Mouse (Mus musculus) bone marrow macrophage, adult 2 months (primary cell): ENCODE data around the gene Nat8f4. TPM values are rescaled to one million over a fixed set of nuclear protein-coding genes. Genes with fewer than 3 reads are reported as not detected.
"Not testable (repeated sequence)": the region's sequence is repeated elsewhere in the genome, so short reads cannot be mapped to it uniquely, and the experiment has no call there.

Experiments used
- H3K27ac ChIP-seq: 2 replicates; pipeline ENCODE4 v1.5.1; 2012; ENCODE audit warnings: low read depth, low read length; ENCODE audit not compliant: insufficient read depth
- H3K4me1 ChIP-seq: 2 replicates; pipeline ENCODE4 v1.6.1; 2012; ENCODE audit warnings: low read length; ENCODE audit not compliant: control insufficient read depth, insufficient read depth
- H3K4me3 ChIP-seq: 2 replicates; pipeline ENCODE4 v1.5.1; 2012; ENCODE audit warnings: mild to moderate bottlenecking, low read length, moderate library complexity; ENCODE audit not compliant: insufficient read depth
- CTCF ChIP-seq: IDR thresholded peaks from 2 replicates; pipeline ENCODE4 v1.5.1; 2012; ENCODE audit warnings: low read depth, mild to moderate bottlenecking, low read length, moderate library complexity
- POLR2A ChIP-seq: IDR thresholded peaks from 2 replicates; pipeline ENCODE4 v1.6.1; 2012; ENCODE audit warnings: mild to moderate bottlenecking, low read depth, low read length, borderline replicate concordance
- polyA plus RNA-seq: library from polyadenylated mRNA; stranded (reverse); fragments of >200 nt; gene quantifications from 2 replicates; pipeline ENCODE4 v1.2.4, GENCODE M21; 2012; ENCODE audit not compliant: missing spikeins, insufficient read depth, insufficient read length

Nat8f4 gene
- polyA plus RNA-seq, 1 experiment: 0.86 TPM

GRCm38 (mm10) chr6:85923643-85924042 lies 19.0 kb upstream of the Nat8f4 start:
- Histone ChIP-seq H3K27ac (no peak overlapping the region), H3K4me1 (no peaks in the 10 kb centered on the region), H3K4me3 (no peak overlapping the region)
- TF ChIP-seq CTCF: no peak
- TF ChIP-seq POLR2A: no peak

- no peak overlapping the region for H3K4me3 ChIP-seq
- no peak overlapping the region for H3K27ac ChIP-seq
- H3K4me1 ChIP-seq: peaks cover 5% of the 10 kb centered on the region
- TF ChIP-seq CTCF (no peak), POLR2A (no peak)
Observed at GRCm38 (mm10) chr6:85919401-85919800, 14.7 kb upstream of the Nat8f4 start.

GRCm38 (mm10) chr6:85918341-85918740 lies 13.7 kb upstream of the Nat8f4 start:
- H3K4me1 ChIP-seq, H3K27ac ChIP-seq, H3K4me3 ChIP-seq: not testable (repeated sequence)

GRCm38 (mm10) chr6:85916596-85916995 lies 11.9 kb upstream of the Nat8f4 start:
- peak overlapping the region; percentile 73 for H3K27ac ChIP-seq
- no peak for TF ChIP-seq POLR2A
- no peak for TF ChIP-seq CTCF

GRCm38 (mm10) chr6:85915539-85916513 lies 11.1 kb upstream of the Nat8f4 start, which contains the start of gene Nat8f1:
Gene Nat8f1, minus strand, starts transcription at chr6:85915687.
- peak within 1 kb of the TSS; percentile 69 for H3K4me3 ChIP-seq
- not testable (repeated sequence) for H3K4me1 ChIP-seq
- H3K27ac ChIP-seq: peak within 1 kb of the TSS; percentile 84
- peak; percentile 87; the same call in 1 of the 2 replicates for TF ChIP-seq POLR2A

More at GRCm38 (mm10) chr6:85916596-85916995, 11.9 kb upstream of the Nat8f4 start:
- Histone ChIP-seq H3K4me1 (peaks cover 8% of the 10 kb centered on the region), H3K4me3 (peak overlapping the region; percentile 69)

- TF ChIP-seq CTCF: no peak
- Histone ChIP-seq H3K4me3 (peak overlapping the region; percentile 69), H3K27ac (peak overlapping the region; percentile 84), H3K4me1 (peaks cover 8% of the 10 kb centered on the region)
Observed at GRCm38 (mm10) chr6:85915141-85915538, 10.5 kb upstream of the Nat8f4 start.

- peaks cover 8% of the 10 kb centered on the region for H3K4me1 ChIP-seq
- H3K27ac ChIP-seq: no peak within 1 kb of the TSS
- TF ChIP-seq CTCF (no peak), POLR2A (no peak)
- H3K4me3 ChIP-seq: no peak within 1 kb of the TSS
Observed at GRCm38 (mm10) chr6:85911587-85911986, 6.9 kb upstream of the Nat8f4 start, which contains the start of gene Tprkb. Gene Tprkb, plus strand, starts transcription at chr6:85911865.

GRCm38 (mm10) chr6:85909704-85910103 lies 5.0 kb upstream of the Nat8f4 start:
- H3K4me3 ChIP-seq: no peak overlapping the region
- peaks cover 7% of the 10 kb centered on the region for H3K4me1 ChIP-seq
- TF ChIP-seq POLR2A (no peak), CTCF (no peak)
- H3K27ac ChIP-seq: no peak overlapping the region

- Histone ChIP-seq H3K4me3 (no peak overlapping the region), H3K27ac (no peak overlapping the region), H3K4me1 (no peaks in the 10 kb centered on the region)
- no peak for TF ChIP-seq POLR2A
- no peak for TF ChIP-seq CTCF
Observed at GRCm38 (mm10) chr6:85908341-85908740, 3.7 kb upstream of the Nat8f4 start.

- not testable (repeated sequence) for H3K4me3 ChIP-seq, H3K4me1 ChIP-seq, H3K27ac ChIP-seq
Observed at GRCm38 (mm10) chr6:85906911-85907351, 2.2 kb upstream of the Nat8f4 start.

- Histone ChIP-seq H3K4me3 (no peak overlapping the region), H3K27ac (no peak overlapping the region), H3K4me1 (no peaks in the 10 kb centered on the region)
- TF ChIP-seq CTCF: no peak
- TF ChIP-seq POLR2A: no peak
Observed at GRCm38 (mm10) chr6:85902303-85902702, 2.4 kb downstream of the Nat8f4 start.

GRCm38 (mm10) chr6:85898596-85899475 lies 5.8 kb downstream of the Nat8f4 start:
- H3K4me3 ChIP-seq, H3K27ac ChIP-seq: not testable (repeated sequence)

GRCm38 (mm10) chr6:85895061-85895648 lies 9.5 kb downstream of the Nat8f4 start:
- not testable (repeated sequence) for H3K4me3 ChIP-seq, H3K27ac ChIP-seq, H3K4me1 ChIP-seq

More at GRCm38 (mm10) chr6:85898596-85899475, 5.8 kb downstream of the Nat8f4 start:
- not testable (repeated sequence) for H3K4me1 ChIP-seq
